Mouse (Mus musculus): ENCODE results near the gene Dhx16.

- no peak for TF ChIP-seq CTCF (IDR thresholded peaks at IDR 0.05; ENCODE audit: control insufficient read depth, insufficient read depth, insufficient read length)
- TF ChIP-seq MAX (IDR thresholded peaks at IDR 0.05): peak; percentile 51
Observed at GRCm38 (mm10) chr17:35838122-35838544, 41.5 kb upstream of the Dhx16 start, which contains the start of gene Tubb5.

Measured in C2C12 (cell line).